Mouse (Mus musculus) frontal cortex, postnatal 36 days (tissue): ENCODE measurements around the gene Ctnnd2.

Experiments used
- DNase-seq, 2 experiments: peaks; one replicate each; pipeline ENCODE4 v3.0.0; 2022; ENCODE audit warnings: low spot score in 2 of 2

The Ctnnd2 gene

DNA sequence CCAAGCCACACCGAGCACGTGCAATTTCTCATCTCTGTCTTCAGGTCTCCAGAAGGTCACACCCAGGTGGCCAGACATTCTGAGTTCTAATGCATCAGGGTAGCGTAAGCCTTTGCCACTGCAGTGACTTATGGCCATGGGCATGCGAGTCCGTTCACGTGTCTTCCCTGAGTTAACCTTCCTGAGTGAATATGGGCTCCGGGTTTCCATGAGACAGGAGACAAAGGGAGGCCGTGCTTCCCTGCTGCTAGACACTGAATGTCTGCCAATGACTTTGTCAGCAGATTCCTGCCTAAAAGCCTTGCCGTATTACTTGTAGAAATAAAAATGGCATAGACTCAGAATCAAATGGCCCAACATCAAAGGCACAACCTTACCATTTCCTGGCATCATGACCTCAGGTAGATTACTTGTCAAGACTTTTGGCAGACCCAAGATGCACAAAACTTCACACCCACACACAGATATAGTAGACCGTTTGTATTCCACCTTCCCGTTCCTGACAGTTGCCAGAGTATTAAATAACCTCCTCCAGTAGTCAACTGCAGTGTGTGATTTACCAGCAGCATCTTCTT is 804.9 kb downstream of the Ctnnd2 start:
- peak in 1 of 2 experiments; percentile 20 for DNase-seq

DNA sequence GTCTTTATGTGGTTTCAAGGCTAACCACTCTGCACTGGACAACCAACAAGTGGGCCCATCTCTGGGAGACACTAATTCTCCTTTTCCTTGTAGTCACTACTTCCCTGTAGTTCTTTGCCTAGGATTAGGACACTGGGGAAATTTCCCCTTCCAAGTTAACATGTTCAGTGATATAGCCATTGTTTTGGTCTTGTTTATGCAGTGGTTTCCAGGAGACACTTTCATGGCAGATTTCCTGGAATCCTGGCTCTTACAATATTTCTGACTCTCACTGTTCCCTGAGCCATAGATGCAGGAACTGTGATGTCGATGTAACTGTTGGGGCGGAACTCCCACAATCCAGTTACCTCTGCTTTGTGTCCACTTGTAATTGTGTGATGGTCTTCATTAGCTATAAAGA is 814.5 kb downstream of the Ctnnd2 start:
- no peak for DNase-seq

DNA sequence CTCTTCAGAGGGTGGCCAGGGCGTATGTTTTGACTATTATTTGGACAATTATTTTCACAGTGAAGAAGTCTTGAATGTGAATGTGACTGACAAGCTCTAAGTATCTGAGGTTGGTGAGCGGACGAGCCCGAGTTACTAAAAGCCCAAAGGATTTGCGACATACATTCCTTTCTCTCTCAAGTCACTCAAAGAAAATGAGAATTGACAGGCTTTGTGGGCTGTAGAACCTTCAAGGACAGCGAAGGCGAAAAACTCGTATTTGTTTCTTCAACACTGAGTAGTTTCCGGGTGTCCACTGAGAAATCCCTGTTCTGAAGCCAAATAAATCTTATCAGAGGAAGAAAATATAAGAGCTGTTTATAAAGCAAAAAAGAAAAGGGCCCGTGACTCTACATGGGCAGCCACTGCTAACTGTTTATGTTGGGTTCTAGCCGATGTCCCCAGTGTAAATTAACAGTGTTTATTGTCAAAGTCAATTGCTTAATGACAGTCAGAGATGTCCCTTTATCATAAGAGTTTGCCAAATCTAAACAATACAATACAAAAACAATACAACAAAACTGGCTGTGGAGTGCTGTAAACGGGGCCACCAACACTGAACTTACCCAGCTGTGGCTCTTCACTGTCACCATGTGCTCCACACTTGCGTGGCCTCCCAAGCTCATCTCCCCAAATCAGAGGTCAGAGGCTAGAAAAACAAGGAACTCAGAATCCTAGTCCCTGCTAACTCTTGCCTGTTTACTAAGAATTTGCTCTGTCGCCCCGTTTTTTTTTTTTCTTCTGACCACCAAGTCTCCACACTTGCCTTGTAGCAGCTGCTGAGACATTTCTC is 818.2 kb downstream of the Ctnnd2 start:
- no peak for DNase-seq

DNA sequence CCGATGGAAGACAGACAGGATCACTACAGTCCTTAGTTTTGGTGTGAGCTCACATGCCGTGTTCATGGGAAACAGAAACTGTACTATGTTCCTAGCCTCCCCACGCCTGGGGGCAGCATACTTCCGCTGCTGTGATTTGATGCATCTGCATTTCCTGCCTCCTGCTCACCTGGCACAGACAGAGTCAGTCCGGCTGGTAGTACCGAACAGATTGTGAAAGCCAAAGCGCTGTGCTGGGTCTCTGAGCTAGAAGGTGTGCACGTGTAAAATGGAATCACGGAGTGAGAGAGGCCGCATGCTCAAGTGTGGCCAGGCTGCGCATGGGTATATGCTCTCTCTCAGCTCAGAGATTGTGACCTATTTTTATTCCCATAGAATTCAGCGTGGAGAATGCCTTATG is 820.0 kb downstream of the Ctnnd2 start:
- no peak for DNase-seq

DNA sequence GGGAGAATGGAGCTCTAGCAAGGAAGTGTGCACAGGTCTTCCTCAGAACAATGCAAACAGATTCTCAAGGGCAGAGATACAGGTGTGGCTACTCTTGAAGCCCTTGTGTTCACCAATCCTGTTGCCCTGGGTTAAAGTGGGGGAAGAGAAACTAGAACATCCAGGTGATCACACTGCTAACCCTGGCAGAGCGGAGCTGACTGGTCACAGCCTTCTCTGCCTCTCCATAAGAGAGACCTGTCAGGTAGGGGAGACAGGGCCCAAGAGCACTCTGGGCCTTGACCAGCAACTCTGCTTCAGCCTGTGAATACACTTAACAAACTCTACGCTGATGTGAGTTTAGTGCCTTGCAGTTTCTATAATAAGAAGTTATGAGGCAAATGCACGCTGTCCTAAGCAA is 820.5 kb downstream of the Ctnnd2 start:
- no peak for DNase-seq

DNA sequence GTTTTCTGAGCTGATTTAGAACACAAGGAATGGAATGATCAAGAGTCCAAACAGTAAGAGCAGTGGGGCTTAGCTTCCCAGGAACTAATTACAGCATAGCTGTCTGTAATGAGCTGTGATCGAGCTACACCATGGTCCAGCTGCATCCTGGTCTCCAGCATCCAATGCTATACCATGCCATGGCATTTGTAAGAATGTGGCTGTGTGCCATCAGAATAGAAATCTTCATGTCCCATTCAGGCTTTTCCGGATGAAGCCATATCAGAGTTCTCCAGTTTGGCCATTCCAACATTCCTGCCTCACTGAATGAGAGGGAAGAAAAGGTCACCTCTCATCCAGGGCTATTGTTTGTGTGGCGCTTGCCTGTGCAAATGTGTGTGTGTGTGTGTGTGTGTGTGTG is 823.0 kb downstream of the Ctnnd2 start:
- DNase-seq, result no peak

DNA sequence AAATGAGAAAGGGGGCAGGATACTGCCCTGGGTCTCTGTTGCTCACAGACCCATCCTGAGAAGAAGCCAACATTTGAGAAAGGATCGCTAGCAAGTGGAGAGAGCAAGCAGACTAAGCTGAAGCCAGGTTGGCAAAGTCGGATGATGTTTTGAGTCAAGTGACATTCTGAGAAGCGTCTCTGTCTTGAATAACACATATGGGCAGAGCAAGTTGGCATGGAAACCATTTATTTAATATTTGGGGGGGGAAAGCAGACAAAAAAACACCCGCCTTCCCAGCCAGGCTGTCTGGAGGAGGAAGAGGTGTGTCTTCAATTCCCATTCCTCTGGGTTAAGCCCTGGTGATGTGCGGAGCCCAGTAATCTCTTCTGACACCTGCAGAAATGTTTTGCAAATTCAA is 832.1 kb downstream of the Ctnnd2 start:
- DNase-seq, result no peak

DNA sequence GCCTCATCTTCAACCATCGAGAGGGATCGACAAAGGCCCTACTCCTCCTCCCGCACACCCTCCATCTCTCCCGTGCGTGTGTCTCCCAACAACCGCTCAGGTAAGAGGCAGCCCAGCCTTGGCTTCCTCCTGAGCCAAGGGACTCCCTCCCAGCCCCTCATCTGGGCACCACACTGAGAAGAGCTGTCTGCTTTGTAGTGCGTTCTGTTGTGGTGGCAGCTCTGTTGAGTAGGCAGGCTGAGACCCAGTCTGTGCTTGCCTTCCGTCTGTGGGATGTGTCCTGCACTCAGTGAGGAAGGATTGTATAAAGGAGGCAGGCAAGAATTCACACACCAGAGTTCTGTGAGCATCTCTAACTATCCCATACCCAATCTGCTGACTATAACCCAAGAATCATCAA is 832.6 kb downstream of the Ctnnd2 start:
- DNase-seq, result no peak

DNA sequence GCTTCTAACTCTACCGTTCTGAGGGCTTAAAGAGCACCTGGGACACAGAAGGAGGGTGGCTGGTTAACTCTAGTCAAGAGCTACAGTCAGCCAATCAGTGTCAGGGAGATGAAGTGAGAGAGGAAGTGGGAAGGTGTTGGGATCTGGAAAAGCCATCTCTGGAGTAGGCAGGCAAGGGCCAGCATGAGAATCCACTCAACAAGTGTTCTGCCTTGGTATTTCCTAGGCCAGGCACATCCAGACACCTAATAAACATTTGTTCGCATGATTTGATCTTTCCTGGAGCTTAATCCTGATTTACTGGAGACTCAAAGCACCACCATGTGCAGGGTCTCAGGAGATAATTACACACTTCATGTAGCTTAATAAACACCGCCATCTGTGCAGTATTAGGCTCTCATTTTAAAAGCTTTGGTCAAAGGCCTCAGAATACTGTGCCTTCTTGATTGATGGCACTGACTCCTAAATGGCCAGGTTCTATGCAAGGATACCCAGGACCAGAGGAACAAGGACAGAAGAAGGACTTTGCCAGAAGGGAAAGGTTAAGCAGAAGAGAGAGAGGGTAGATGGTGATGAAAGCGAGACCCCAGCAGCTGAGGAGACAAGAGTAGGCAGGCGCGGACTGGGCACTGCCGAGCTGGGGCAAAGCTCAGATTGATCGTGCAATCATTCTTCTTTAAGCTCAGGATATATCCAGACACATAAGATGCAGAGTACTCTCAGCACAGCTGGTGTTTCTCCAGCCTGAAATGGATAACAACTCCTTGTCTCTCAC is 833.8 kb downstream of the Ctnnd2 start:
- DNase-seq, result no peak

DNA sequence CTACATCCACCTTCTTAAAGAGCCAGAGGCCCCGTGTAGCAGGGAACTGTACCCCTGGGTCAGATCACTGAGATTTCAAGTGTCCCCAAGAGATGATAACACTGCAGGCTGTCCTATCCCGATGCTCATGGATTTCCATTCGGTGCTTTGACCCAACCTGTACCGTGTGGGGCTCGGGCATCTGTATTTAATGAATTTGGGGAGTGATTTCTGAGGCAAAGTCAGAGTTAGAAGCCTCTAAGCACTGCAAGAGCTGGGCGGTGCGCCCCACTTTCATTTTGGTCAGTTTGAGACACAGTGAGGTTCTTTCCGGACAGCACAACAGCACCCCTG is 834.4 kb downstream of the Ctnnd2 start:
- DNase-seq, result no peak

DNA sequence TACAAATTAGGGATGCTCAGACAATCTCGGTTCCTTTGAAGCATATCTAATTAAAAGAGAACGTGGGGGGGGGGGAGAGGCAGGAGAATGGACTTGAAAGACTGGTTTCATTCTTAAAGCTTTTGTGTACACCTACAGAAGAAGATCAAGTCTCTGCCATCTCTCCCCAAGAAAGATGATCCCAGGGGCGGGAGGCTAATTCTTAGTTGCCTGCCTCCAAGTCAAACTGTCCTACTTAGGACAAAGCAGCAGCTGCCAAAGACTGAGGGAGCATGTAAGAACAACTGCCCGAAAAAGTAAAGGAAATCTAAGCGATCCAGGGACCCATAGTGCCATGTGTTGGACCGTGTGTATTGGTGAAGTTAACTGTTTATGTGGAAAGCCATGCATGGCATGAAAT is 836.2 kb downstream of the Ctnnd2 start:
- no peak for DNase-seq

DNA sequence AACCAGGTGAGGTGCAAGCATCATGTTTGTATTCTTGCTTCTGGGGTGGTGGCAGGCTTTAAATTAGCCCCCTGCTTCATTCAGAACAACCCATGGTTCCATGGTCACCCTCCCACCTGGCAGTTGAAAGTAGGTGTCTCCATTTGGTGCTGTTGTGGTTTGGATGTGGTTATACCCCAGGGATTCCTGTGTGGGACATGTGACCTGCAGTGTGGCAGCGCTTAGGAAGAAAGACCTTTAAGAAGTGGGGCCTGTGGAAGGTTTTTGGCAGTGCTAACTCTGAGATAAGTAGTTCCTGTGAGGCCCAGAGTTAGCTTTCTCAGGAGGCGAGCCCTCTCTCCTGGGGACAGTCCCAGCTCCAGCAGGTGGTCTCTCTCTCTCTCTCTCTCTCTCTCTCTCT is 848.4 kb downstream of the Ctnnd2 start:
- no peak for DNase-seq

DNA sequence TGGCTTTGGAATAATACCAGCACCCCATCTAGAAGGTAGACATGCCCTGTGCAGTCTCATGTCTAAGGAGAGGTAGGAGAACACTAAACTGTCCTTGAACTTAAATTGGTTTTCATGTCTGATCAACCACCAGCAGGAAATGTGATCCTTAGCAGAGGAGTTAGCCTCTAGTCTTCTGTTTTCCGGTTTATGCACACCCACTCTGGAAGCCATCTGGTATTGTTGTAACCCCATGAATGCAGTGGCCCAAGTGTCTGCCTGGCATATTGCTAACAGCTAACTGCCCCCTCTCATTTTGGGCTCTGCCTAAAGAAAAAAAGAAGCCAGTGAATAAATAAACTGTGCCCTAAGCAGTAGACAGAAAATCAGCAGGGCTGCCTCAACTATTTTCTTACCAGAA is 849.6 kb downstream of the Ctnnd2 start:
- DNase-seq, result no peak

DNA sequence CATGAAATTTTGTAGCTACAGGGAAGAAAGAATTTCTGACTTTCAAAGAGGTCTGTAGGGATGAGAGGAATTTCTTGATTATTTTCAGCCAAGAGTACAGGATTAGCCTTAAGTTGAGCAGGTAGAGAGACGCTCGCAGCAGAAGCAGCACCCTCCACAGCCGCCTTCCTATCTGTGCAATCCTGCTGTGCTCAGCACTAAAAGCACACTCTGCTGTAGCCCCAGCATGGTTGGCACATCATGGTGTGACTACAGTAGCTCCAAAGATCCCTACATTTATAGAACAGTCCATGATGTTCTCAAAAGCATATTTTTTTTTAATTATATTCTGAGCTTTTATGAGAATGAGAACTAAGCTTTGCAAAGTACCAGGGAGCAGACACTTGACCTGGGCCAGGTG is 850.1 kb downstream of the Ctnnd2 start:
- no peak for DNase-seq

DNA sequence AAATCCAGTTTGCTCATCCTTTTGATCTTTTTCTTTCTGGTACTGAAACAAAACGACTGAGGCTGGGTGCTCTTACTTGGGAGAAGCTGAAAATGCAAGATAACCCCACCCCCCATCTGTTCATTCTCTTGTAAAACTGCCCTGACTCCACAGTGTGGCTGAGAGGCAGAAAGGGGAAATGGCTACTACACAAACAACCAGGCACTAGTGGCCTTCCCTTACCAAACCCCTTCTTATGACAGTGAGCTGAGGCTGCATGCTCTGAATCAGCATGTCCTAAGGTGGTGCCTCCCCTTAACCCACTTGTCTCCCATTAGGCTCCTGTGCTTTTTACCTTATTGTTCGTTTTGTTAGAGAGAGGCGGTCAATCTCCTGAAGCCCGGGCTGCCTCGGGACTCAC is 851.4 kb downstream of the Ctnnd2 start:
- no peak for DNase-seq

DNA sequence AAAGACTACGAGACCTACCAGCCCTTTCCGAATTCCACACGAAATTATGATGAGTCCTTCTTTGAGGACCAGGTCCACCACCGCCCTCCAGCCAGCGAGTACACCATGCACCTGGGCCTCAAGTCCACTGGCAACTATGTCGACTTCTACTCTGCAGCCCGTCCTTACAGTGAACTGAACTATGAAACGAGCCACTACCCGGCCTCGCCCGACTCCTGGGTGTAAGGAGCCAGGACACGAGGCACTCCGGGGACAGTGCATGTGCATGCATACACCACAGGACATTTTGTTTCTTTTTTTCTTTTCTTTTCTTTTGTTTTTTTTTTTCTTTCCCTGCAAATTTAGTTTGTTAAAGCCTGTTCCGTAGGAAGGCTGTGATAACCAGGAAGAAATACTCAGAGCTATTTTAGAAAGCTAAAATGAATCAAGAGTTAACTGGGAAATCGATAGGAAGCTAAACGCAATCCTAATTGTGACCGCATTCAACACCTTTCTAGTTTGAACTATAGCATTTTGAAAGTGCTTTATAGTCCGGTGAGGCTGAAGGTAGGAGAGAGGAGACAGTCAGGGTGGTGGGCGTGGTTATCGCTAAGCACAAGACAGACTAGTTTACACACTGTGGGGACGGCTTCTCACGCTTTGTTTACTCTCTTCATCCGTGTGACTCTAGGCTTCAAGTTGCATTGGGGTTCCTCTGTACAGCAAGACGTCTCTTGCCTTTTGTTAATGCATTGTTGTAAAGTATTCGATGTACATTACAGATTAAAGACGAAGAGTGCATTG is 855.2 kb downstream of the Ctnnd2 start:
- no peak for DNase-seq

DNA sequence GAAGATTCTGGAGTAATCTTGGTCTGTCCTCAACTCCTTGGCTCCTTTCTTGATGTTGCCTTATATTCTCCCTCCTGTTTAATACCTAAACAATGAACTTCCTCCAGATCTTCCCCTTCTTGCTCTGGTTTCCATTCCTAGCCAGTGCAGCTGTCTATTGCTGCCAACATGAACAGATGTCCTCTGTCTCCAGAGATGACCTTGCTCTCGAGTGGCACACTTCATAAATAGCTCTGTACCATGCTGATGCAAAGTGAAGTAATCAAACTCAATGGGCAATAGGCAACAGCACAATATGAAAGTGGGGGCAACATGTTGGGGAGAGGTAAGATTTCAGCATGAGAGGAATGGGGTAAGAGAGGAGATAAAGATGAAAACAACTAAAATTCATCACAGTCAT is 872.6 kb downstream of the Ctnnd2 start:
- DNase-seq, result no peak

DNA sequence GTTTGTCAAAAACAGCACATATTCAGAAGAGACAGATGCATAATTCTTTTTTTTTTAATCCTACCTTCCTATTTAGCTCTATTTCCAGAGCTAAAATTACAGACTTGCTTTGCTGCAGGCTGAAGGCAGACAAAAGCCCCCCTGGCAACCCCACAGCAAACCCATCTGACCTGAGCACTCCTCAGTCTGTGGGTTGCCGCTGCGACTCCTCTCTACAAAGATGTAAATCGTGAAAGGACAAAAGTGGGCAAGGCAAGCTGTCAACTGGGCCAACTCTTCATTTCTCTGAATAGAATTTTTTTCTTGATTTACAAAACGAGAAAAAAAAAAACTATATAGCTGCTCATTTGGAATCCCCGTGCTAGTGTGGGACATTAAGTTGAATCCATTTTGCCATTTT is 879.1 kb downstream of the Ctnnd2 start:
- no peak for DNase-seq

DNA sequence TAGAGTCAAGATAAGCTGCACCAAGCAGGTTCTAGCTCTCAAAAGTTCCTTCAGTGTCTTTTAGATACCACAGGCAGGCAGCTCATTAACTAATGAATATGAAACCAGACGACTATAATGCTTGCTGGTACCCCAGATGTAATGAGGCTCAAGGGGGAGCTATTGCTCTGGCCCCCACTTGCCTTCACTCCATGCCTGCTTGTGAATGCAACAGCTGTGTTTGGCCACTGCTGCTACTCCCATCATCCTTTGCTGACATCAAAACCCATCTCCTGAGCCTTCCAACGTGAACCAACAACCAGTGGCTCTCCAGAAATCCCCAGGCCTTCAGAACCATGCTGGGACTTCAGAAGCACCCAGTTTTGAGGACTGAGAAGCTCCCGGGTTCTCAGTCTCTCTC is 883.8 kb downstream of the Ctnnd2 start:
- no peak for DNase-seq

DNA sequence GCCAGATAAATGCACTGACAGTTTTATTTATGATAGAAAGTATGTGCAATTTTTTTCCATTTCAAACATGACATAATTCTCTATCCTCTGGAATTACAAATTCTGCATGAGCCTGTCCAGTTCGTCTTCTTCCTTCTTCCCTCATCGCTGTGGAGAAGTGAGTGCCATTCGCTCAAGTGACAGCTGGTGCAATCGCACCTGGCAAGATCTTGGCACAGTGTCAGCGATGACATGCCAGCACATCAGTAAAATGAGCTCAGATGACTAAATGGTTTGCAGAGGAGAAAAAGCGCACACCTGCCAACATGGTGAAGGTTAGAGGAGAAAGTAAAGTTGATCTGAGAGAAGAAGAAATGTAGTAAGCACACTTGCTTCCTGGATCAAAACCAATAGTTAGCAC is 885.9 kb downstream of the Ctnnd2 start:
- DNase-seq, result peak in 1 of 2 experiments; percentile 11

DNA sequence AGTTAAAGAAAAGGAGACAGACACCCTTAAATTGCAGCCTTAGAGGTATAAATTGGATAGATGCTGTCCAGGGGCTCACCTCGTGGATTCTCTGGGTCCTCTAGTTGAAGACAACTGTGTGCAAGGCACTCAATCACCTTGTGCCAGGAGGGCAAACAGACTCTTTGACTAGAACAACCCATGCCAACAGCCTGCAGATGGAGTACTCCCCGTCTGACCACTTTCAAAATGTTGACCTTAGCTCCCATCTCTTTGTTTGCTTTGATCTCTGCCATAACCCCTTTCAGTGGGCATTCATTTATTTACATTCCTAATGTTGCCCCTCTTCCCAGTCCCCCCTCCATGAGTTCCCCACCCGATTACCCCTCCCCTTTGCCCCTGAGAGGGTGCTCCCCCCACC is 891.3 kb downstream of the Ctnnd2 start:
- no peak for DNase-seq

DNA sequence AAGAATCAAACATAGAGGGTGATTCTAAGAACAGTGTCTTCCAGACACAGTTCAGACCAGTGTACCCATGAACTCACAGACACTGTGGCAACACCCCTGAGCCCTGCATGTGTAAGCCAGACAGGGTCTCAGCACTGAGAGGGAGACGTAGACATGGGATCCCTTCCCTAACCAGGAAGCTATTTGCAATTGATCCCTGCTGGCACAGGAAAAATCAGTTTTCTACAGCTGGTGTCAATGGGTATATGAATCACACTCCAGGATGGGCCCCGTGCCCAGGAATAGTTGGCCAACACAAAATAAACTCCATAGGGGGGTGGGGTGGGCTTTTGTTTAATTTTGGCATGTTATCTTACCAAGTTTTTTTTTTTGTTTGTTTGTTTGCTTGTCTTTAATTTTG is 895.7 kb downstream of the Ctnnd2 start:
- DNase-seq, result no peak
